Mouse (Mus musculus): ENCODE results near the gene Zfp319.

DNA sequence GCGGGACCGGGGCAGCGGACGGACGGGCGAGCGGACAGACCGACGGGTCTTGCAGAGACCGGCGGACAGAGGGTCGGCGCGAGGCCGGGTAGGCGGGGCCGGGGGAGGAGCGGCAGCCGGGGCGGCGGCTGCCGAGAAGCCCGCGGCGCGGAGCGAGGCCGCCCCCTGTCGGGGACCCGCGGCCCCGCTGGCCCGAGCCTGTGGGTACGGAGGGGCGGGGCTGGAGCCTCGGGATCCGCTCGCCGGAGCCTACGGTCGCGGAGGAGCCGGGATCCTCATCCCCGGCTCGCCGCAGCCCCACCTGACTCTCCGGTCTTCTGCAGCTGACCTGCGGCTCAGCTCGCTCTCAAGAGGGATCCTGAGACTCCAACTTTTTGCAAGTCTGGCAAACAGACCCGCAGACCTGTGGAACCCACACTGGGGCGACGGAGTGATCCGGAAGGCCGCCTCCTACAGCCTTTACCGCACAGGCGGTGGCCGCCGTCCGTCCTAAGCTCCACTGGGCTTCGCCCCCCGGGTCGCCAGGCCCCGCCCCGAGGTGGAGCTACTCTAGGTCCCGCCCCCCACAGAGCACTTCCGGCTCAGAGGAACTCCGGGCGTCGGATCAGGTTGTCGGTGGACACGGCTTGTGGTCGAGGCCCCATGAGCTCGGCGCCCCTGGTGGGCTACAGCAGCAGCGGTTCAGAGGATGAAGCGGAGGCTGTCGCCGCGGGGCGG lies at the start of gene Zfp319, which contains the start of gene Usb1:
- no peak for TF ChIP-seq CTCF (IDR thresholded peaks at IDR 0.05; ENCODE audit: insufficient read depth, low read depth, low read length)
- peak; percentile 66 for TF ChIP-seq POLR2A (IDR thresholded peaks at IDR 0.05; ENCODE audit: insufficient read depth, low read depth, low read length)
